Mouse (Mus musculus): ENCODE data around the gene Espl1.

Espl1 gene

GRCm38 (mm10) chr15:102295633-102296367 lies at the start of gene Espl1:
Espl1 (plus strand) TSS chr15:102296266.
- in situ Hi-C loops (cut with MboI, MseI): no loop called here

GRCm38 (mm10) chr15:102246866-102247251 lies 49.2 kb upstream of the Espl1 start:
- in situ Hi-C loops (cut with MboI, MseI): no loop called here

DNA sequence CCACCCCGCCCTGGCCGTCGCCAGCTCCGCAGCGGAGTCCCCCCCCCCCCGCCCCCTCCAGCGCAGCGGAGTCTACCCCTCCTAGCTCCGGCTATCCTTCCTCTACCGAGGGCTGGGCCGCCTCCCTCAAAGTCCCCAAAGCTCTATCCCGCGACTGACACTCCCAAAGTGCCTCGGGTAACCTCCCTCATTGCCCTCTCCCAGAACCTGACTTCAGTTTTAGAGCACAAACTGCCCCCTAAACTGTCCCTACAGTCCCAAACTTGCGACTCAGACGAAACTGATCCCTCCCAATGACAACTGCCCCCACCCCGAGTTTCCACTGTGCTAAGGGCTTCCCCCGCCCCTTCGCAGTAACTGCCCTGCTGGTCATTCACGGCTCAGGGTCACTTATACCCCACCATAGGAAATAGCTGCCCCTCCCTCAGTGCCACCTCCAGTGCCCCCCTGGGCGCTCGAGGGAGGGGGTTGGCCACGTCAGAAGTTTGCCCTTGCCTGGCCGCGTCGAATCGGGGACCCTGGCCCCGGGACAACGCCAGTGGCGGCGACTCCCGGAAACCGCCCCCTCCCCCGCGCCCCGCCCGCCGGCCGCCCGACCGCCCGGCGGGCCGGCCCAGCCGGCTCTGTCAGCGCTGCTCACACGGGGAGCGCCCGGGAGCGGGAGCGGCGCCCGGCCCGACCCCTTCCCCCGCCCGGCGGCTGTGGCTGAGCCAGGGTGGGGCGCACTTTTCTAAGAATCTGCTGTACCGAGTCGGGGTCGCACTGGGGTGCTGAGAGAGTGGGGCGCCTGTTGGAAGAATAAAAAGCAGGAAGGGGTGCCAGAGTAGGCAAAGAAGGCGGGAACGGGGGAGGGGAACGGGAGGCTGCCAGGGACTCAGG lies 48.6 kb upstream of the Espl1 start:
- in situ Hi-C loops (cut with MboI, MseI): no loop called here

DNA sequence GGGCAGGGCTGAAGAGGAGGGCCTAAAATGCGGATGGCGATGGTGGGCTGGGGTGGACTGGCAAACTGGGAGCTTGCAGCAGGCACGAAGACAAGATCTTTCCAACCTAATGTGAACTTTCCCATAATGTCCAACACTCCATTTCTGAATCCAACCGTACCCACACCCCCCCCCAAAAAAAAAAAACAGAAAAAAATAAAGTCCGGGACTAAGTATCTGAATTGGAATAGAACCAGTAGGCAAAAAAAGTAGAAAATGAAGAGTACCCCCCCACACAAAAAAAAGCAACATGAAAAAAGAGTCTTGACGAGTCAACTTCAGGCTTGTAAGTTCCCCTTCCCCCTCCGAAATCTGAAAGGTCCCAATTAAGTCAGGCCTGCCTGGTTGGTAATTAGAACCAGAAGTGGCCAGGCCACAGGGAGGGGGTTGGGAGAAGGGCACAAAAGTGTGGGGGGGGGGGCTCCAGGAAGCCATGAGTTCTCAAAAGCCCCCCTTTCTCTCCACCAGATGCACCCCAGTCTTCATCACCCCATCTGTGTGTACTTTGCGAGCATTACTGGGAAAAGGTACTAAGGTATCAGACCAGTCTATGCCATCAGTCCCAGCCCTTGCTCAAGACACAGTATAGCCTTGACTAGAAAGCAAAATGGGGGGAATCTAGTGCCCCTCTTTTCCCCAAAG lies 47.8 kb upstream of the Espl1 start:
- in situ Hi-C loops (cut with MboI, MseI): no loop called here

GRCm38 (mm10) chr15:102248812-102249191 lies 47.3 kb upstream of the Espl1 start:
- in situ Hi-C loops (cut with MboI, MseI): no loop called here

- in situ Hi-C loops (cut with MboI, MseI): no loop called here
Observed at GRCm38 (mm10) chr15:102249251-102249691, 46.8 kb upstream of the Espl1 start.

DNA sequence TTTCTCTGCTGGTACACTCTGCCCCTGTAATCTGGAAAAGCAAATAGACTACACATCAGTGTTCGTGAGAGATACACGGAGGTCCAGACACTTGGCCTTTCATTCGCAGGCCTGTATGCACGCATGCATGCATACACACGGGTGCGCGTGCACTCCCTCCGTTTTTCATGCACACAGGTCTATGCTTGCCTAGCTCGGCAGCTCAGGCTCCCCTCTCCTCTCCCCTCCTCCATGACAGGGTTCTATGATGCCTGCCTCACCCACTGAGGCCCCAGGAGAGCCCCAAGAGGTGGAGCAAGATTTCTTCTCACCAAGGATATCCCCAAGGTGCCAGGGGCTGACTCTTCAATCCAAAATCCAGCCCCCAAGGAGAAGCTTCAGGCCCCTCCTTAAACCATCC lies 46.1 kb upstream of the Espl1 start:
- in situ Hi-C loops (cut with MboI, MseI): no loop called here

- in situ Hi-C loops (cut with MboI, MseI): no loop called here
Observed at GRCm38 (mm10) chr15:102250521-102250920, 45.5 kb upstream of the Espl1 start.

DNA sequence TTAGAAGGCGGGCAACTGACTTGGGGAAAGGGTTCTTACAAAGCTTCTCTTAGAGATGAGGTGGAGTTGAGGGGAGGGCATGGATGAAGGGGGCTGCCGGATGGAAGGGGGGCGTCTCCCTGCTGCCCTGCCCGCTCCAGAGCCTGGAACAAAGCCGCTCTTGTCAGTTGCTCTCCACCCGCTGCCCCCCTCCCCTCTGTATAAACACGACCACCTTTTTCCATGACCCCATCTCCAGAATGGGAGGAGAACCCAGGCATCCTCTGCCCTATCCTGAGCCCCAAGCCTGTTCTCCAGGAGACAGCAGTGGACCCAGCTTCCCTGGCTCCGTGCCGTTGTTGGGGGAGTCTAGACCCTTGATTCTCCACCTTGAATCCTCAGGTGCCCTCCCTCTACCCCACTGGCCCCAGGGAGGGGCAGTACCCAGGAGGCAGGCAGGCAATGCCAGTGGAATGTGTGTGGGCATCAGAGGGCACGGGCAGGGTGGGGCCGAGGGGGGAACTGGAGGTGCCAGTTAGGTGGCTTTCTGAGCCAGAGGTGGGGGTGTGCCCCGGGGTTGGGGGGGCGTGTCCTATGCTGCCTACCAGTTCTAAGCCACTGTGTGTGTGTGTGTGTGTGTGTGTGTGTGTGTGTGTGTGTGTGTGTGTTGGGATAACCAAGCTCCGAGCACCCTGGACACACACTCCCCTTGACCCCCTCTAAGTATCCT lies 40.4 kb upstream of the Espl1 start:
- in situ Hi-C loops (cut with MboI, MseI): no loop called here

- in situ Hi-C loops (cut with MboI, MseI): no loop called here
Observed at GRCm38 (mm10) chr15:102256431-102257201, 39.5 kb upstream of the Espl1 start.

- in situ Hi-C loops (cut with MboI, MseI): no loop called here
Observed at GRCm38 (mm10) chr15:102257202-102258075, 38.6 kb upstream of the Espl1 start, which contains the start of gene Rarg. Rarg (minus strand) TSS chr15:102257517.

- in situ Hi-C loops (cut with MboI, MseI): no loop called here
Observed at GRCm38 (mm10) chr15:102258076-102258470, 38.0 kb upstream of the Espl1 start.

- in situ Hi-C loops (cut with MboI, MseI): no loop called here
Observed at GRCm38 (mm10) chr15:102258581-102259253, 37.3 kb upstream of the Espl1 start.

GRCm38 (mm10) chr15:102262582-102262981 lies 33.5 kb upstream of the Espl1 start:
- in situ Hi-C loops (cut with MboI, MseI): no loop called here

DNA sequence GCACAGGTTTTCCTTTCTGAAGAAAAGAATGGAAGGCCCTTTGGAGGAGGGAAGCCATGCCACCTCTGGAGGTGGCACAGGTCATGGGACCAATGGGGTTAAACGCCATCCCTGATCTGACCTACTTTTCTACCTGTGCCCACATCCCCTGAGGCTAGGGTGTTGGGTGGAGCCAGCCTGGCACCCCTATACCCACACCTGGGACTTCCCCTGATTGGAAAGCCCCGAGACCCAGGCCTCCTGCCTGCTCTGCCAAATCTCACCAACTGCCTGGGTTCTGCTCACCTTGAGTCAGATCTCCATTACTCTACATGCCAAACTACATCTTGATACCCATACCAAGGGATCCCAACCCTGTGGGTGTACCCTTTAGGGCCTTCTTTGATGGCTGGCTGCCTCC lies 33.0 kb upstream of the Espl1 start:
- in situ Hi-C loops (cut with MboI, MseI): no loop called here

GRCm38 (mm10) chr15:102265548-102265947 lies 30.5 kb upstream of the Espl1 start:
- in situ Hi-C loops (cut with MboI, MseI): no loop called here

DNA sequence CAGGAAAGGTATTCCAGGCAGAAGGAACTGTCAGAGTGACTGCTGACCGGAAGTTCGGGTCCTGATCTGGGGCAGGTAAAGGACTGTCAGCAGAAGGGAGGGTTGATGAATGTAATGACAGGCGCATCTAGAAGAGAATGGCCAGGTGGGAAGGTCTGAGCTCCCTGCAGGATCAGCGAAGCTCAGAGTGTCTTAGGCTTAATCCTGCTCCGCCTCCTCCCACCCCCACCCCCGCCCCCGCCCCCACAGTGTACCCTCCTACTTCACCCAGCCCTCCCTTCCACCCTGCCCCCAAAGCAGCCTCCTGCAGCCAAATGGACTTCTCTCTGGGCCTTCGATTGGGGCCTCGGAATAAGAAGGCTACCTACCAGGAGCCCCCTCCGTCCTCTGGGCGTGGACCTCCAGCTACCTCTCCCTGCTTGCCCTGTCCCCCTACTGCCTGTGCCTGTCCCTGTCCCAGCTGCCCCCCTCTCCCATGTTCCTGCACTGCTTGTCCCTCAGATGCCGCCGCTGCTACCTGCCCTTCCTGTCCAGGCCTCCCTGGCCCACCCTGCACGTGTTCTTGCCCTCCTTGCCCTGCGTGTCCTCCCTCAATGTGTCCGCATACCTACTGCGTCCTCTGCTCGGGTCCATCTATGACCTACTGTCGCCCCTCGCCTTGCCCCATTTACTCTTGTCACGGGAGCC lies 25.6 kb upstream of the Espl1 start, which contains the start of gene Gm9918:
Gene Gm9918, plus strand, starts transcription at position 290 of the 687 bp plus-strand sequence.
- in situ Hi-C loops (cut with MboI, MseI): no loop called here

- in situ Hi-C loops (cut with MboI, MseI): no loop called here
Observed at GRCm38 (mm10) chr15:102271441-102271840, 24.6 kb upstream of the Espl1 start.

Measured in T-helper 2 cell (primary cell).